Mouse (Mus musculus): ENCODE data around the gene Hrc. TPM values are rescaled to one million over a fixed set of nuclear protein-coding genes. Genes with fewer than 3 reads are reported as not detected.
"Not testable (repeated sequence)": the region's sequence is repeated elsewhere in the genome, so short reads cannot be mapped to it uniquely, and the experiment has no call there.

Gene Hrc
- polyA plus RNA-seq, 2 experiments from 2014 or later: not detected

- peak; percentile 93 for ATAC-seq
Measured at GRCm38 (mm10) chr7:45333431-45333982, 1.6 kb upstream of the Hrc start, which contains the start of gene Trpm4. Trpm4 (minus strand) TSS chr7:45333780.

GRCm38 (mm10) chr7:45334605-45335004, 485 bp upstream of the Hrc start:
- no peak for ATAC-seq

- ATAC-seq: no peak
Measured at GRCm38 (mm10) chr7:45336319-45336718, 1.2 kb downstream of the Hrc start.

- ATAC-seq: no peak
Measured at GRCm38 (mm10) chr7:45337469-45337868, 2.4 kb downstream of the Hrc start.

GRCm38 (mm10) chr7:45338161-45338911, 3.2 kb downstream of the Hrc start:
- ATAC-seq: peak; percentile 12

- peak; percentile 38 for ATAC-seq
Measured at GRCm38 (mm10) chr7:45339410-45340065, 4.4 kb downstream of the Hrc start.

GRCm38 (mm10) chr7:45340066-45340442, 5.0 kb downstream of the Hrc start:
- no peak for ATAC-seq

GRCm38 (mm10) chr7:45340669-45341068, 5.6 kb downstream of the Hrc start:
- no peak for ATAC-seq

- ATAC-seq: peak; percentile 83
Measured at GRCm38 (mm10) chr7:45341303-45341702, 6.2 kb downstream of the Hrc start.

- ATAC-seq: no peak
Measured at GRCm38 (mm10) chr7:45342081-45342480, 7.0 kb downstream of the Hrc start.

- ATAC-seq: no peak
Measured at GRCm38 (mm10) chr7:45343543-45343942, 8.5 kb downstream of the Hrc start.

GRCm38 (mm10) chr7:45346905-45347304, 11.8 kb downstream of the Hrc start:
- no peak for ATAC-seq

GRCm38 (mm10) chr7:45353041-45353440, 18.0 kb downstream of the Hrc start:
- no peak for ATAC-seq

- no peak for ATAC-seq
Measured at GRCm38 (mm10) chr7:45355318-45356020, 20.4 kb downstream of the Hrc start.

GRCm38 (mm10) chr7:45356087-45356486, 21.0 kb downstream of the Hrc start:
- no peak for ATAC-seq

GRCm38 (mm10) chr7:45359081-45359480, 24.0 kb downstream of the Hrc start:
- not testable (repeated sequence) for ATAC-seq

- ATAC-seq: no peak
Measured at GRCm38 (mm10) chr7:45360404-45361125, 25.5 kb downstream of the Hrc start.

- ATAC-seq: peak; percentile 90
Measured at GRCm38 (mm10) chr7:45361243-45361804, 26.2 kb downstream of the Hrc start.

GRCm38 (mm10) chr7:45362801-45363200, 27.7 kb downstream of the Hrc start:
- ATAC-seq: no peak

- ATAC-seq: no peak
Measured at GRCm38 (mm10) chr7:45363983-45364382, 28.9 kb downstream of the Hrc start.

GRCm38 (mm10) chr7:45365742-45366651, 30.9 kb downstream of the Hrc start:
- ATAC-seq: no peak

Data from CD4-positive, CD25-positive, alpha-beta regulatory T cell, adult 4 months (primary cell).